Mouse (Mus musculus) c-Kit-positive CD71-negative TER-119-negative erythroid progenitor cells, embryonic 14.5 days (primary cell): ENCODE results near the gene Rtel1.
A peak's percentile ranks its signal among the peaks of the same experiment; 100 is the strongest.

Experiments used
- DNase-seq: peaks from one replicate; pipeline ENCODE4 v3.0.0-alpha.2; 2013; ENCODE audit warnings: low read depth

Gene Rtel1

DNA sequence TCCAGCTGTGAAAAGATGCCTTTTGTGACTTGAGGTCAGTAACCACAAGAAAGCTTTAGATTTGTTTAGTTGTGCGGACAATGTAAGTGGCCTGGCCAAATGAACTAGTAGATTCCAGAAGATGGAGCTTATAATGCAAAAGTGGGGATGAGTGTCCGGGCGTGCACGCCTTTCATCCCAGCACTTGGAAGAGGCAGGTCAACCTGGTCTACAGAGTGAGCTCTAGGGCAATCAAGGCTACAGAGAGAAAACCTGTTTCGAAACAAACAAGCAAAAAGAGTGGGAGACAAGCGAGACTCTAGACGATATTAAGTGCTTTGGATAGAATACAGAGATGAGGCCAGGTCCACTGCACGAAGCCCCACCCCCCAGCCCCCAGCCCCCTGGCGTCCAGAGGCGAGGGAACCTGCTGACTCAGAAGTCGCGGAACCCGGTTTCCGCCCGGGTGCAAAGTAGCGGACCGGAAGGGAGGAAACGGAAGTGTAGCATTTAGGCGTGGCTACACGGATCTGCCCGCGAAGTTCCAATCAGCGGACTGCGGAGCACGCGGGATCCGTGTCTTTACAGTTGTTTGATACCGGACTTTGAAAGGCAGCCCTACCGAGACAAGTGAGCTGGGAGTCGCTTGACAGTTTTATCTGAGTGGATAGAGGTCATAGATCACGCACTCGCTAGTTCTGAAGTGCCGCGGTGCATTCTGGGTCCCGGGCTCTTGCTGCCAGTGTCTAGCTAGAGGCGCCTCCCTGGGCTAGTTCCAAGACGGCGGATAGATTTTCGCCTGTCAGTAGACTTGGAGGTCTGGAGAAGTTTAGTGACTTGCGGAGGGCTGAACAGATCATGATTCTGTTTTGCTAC lies at the start of gene Rtel1:
Gene Rtel1, plus strand, starts transcription at position 492 of the 855 bp plus-strand sequence.
- DNase-seq, result peak; percentile 83

- no peak for DNase-seq
Measured at GRCm38 (mm10) chr2:181272092-181272491, 47.4 kb upstream of the Rtel1 start.

DNA sequence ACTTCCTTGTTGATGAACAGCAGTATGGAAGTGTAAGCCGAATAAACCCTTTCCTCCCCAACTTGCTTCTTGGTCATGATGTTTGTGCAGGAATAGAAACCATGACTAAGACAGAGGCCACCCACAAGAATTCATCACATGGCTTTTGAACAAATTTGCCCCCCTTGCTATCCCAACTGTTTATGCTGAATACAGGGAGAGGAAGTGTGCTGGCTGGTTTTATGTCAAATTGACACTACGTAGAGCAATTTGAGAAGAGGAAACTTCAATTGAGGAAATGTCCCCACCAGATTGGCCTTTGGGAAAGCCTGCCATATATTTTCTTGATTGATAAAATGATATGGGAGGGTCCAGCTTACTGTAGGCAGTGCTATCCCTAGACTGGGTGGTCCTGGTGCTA lies 45.7 kb upstream of the Rtel1 start:
- no peak for DNase-seq

GRCm38 (mm10) chr2:181274639-181275038 lies 44.9 kb upstream of the Rtel1 start:
- no peak for DNase-seq

GRCm38 (mm10) chr2:181276766-181277165 lies 42.8 kb upstream of the Rtel1 start:
- DNase-seq, result no peak

- DNase-seq, result no peak
Measured at GRCm38 (mm10) chr2:181277866-181278265, 41.7 kb upstream of the Rtel1 start.

DNA sequence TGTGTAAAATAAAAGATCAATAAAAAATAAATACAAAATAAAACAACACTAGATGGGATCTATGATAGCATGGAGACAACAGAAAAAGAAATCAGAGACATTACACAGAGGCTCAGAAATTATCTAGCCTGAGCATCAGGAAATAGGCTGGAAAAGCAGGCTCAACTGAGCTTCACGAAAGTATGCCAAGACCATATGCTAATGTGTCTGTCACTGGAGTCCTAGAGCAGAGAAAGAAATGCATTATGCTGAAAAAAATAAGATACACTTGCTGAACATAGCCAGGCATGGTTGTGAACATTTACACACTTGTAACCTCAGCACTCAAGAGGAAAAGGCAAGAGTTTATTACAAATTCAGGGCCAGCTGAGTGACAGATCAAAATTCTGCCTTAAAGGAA lies 39.6 kb upstream of the Rtel1 start:
- DNase-seq, result no peak

DNA sequence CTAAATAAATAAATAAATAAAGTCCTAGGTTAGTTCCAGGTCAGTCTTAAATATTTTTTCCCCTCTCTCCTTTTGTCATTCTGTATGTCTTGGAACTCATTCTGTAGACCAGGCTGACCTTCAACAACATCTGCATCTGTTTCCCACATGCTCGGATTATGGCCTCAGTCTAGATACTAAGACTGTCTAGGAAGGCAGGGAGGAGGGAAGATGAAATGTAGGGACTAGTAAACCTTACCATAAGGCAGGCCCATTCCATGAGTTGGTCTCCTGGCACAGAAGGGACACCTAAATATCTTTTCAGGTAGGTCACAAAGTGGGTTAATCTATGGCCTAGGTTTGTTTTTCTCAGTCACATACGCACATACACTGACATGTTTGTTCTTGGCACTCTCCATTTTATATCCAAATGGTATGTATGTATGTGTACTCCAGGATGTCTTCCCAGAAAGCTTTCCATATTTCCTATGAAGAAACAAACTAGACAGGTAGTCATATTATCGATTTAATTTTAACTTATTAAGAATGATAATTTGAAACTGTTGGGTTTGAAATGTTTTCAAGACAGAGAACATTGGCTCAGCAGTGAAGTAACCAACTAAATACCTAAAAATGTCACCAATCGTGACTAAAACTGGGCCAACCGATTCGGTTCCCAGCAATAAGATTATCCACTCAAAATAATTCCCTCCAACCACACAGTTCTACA lies 32.8 kb upstream of the Rtel1 start:
- no peak for DNase-seq

GRCm38 (mm10) chr2:181287338-181287957 lies 32.1 kb upstream of the Rtel1 start:
- peak; percentile 49 for DNase-seq

DNA sequence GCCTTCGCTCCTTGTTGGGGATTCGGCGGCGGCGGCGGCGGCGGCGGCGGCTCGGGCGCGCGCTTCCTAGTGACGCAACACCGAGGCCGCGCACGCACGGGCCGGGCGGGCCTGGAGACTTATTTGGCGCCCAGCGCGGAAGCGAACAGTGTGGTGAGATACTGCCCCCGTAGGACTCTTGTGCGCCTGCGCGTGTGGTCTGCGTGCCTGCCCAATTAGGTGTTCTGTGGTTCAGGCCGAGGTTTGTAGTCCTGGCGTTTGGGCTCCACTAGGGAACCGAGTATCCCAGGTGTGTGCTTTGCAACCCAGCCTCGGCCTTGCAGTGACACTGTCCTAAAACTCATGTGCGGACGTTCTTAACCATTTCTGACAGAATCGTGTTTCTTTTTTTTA lies 31.6 kb upstream of the Rtel1 start, which contains the start of gene Gmeb2:
Gene Gmeb2, minus strand, starts transcription at position 78 of the 393 bp plus-strand sequence.
- DNase-seq, result peak; percentile 95

DNA sequence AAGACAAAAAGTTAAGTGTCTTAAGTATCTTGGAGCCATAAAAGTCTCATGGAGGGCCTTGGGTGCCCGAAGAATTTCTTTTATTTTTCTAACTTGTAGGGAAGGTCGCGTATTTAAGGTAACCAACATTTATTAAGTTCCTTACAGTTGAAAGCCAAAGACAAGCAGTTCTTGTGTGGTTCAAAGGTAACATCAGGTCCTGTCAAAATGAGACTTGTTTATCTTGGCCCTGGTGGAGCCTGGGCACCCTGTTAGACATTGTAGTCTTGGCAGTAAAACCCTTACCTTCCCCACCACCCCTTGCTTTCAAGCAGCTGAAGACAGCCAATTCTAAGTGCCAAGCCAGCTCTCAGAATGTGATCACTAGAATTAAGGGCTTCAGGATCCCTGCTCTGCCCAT lies 30.8 kb upstream of the Rtel1 start:
- DNase-seq, result no peak

GRCm38 (mm10) chr2:181290937-181291336 lies 28.6 kb upstream of the Rtel1 start:
- no peak for DNase-seq

GRCm38 (mm10) chr2:181302041-181302440 lies 17.5 kb upstream of the Rtel1 start:
- no peak for DNase-seq

DNA sequence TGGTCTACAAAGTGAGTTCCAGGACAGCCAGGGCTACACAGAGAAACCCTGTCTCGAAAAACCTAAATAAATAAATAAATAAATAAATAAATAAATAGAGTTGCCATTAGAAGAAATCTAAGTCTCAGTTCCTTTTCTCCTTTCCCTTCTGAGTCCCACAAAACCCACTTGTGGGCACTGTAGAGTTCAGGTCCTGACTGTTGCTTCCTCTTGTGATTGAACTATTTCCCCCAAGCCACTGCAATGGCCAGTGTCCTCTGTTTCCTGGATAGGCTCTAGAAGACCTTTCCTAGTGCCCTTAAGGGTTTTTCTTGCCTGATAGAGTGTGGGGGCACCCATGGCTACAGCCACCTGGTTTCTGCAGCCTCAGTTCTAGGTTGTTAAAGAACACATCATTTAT lies 14.6 kb upstream of the Rtel1 start:
- DNase-seq, result no peak

GRCm38 (mm10) chr2:181307144-181307804 lies 12.3 kb upstream of the Rtel1 start:
- DNase-seq, result no peak

GRCm38 (mm10) chr2:181312435-181312834 lies 7.1 kb upstream of the Rtel1 start:
- no peak for DNase-seq

DNA sequence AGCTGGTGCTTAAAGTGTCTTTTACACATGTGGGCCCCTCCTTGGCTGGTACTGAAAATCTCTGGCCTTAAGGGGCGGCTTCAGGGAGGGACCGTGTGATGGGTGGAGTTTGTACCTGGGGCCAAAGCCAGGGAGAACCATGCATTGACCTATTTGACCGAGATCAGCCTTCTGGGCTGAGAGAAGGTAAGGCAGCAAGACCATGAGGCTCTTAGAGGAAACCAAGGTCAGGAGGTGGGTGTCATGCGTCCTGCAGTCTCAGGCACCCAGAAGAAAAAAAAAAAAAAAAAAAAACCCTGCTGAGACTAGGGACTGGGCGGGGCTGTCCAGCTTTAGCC lies 6.6 kb upstream of the Rtel1 start:
- no peak for DNase-seq

DNA sequence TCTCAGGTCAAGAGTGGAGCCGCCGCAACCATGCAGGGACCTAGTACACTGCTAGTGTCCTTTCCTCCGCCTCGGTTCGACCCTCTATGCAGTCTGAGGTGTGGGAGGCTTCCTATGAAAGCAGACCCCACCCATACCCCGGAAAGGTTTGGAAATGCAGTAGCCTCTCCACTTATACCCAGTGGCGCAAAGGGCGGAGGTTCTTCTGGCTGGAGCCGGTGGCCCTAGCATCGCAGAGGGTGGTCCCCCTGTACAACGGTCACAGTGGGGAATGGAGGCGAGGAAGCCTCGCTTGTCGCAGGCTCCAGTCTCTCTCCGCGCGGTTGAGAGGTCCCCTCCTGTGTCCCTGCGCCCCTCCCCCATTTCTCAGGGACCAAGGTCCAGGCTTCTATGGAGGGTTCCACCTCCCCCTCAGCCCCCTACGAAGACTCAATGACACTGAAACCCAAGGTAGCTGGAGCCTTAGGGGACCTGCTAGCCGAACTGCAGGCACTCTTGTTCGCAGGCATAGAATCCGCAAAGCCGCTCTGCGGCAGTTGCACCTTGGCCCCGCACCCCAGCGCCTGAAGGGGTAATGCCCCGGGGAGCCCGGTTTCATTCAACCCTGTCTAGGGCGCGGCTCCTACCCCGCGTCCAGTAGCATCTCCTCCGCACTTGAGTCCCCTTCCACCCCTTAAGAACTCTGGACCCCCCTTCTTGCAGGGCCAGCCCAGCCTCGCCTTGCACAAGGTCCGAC lies 6.0 kb upstream of the Rtel1 start:
- no peak for DNase-seq

- no peak for DNase-seq
Measured at GRCm38 (mm10) chr2:181314080-181314810, 5.3 kb upstream of the Rtel1 start, which contains the start of gene Stmn3. TSS of gene Stmn3 (minus strand) at chr2:181314500.

GRCm38 (mm10) chr2:181320103-181320499 lies 562 bp downstream of the Rtel1 start:
- DNase-seq, result no peak

DNA sequence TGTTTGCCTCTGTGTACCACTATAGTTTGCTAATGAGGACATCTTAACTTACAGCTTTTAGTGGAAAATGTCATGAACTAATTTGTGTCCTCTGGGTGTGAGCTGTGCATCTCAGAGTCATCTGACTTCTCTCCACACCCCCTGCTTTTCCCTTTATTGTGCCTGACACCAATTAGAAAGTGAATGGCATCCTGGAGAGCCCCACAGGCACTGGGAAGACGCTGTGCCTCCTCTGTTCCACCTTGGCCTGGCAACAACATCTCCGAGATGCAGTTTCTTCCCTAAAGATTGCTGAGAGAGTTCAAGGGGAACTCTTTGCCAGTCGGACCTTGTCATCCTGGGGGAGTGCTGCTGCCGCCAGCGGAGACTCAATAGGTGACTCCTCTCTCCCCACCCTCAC lies 2.6 kb downstream of the Rtel1 start:
- no peak for DNase-seq
